Mouse (Mus musculus): ENCODE measurements around the gene H2-Ob. TPM values are rescaled to one million over a fixed set of nuclear protein-coding genes. Genes with fewer than 3 reads are reported as not detected.

The H2-Ob gene
- polyA plus RNA-seq, 1 experiment from 2014 or later: not detected

GRCm38 (mm10) chr17:34205021-34205745, 33.5 kb upstream of the H2-Ob start:
- no peak overlapping the region for H3K27ac ChIP-seq (replicated peaks; ENCODE audit: low read depth, low read length)
- peak overlapping the region; percentile 55; the same call in 1 of the 2 replicates for H3K9ac ChIP-seq (replicated peaks; ENCODE audit: low read length)
- H3K4me1 ChIP-seq (ENCODE audit: control insufficient read depth, insufficient read depth, low read length): no peaks in the 10 kb centered on the region; the same call in 1 of the 2 replicates
- no peaks in the 10 kb centered on the region for H3K36me3 ChIP-seq (ENCODE audit: control insufficient read depth, insufficient read depth, low read length)
- H3K4me3 ChIP-seq (replicated peaks; ENCODE audit: low read depth, low read length): peak overlapping the region; percentile 50
- 18% methylated on average over 18 of the region's 18 CpGs for WGBS
- no peak for DNase-seq
- ATAC-seq (ENCODE audit: low FRiP score, low TSS enrichment): no peak
- peak overlapping the region; percentile 81 for H3K4me2 ChIP-seq (ENCODE audit: low read length)
- H3K27me3 ChIP-seq (ENCODE audit: control insufficient read depth, insufficient read depth, low read length): peaks cover 20% of the 10 kb centered on the region
- no peaks in the 10 kb centered on the region for H3K9me3 ChIP-seq (ENCODE audit: control insufficient read depth, low read length)

- Histone ChIP-seq H3K4me2 (ENCODE audit: low read length) (no peak overlapping the region), H3K9ac (replicated peaks; ENCODE audit: low read length) (no peak overlapping the region)
- 14% methylated on average over 9 of the region's 9 CpGs for WGBS
These were observed 32.9 kb upstream of the H2-Ob start for GRCm38 (mm10) chr17:34205746-34206176.

GRCm38 (mm10) chr17:34206731-34207130, 32.0 kb upstream of the H2-Ob start:
- no peak overlapping the region for H3K4me3 ChIP-seq (replicated peaks; ENCODE audit: low read depth, low read length)
- peaks cover 26% of the 10 kb centered on the region for H3K27me3 ChIP-seq (ENCODE audit: control insufficient read depth, insufficient read depth, low read length)
- H3K27ac ChIP-seq (replicated peaks; ENCODE audit: low read depth, low read length): no peak overlapping the region
- H3K36me3 ChIP-seq (ENCODE audit: control insufficient read depth, insufficient read depth, low read length): no peaks in the 10 kb centered on the region
- no peak overlapping the region for H3K9ac ChIP-seq (replicated peaks; ENCODE audit: low read length)
- DNase-seq (no peak), ATAC-seq (ENCODE audit: low FRiP score, low TSS enrichment) (no peak)
- H3K4me1 ChIP-seq (ENCODE audit: control insufficient read depth, insufficient read depth, low read length): no peaks in the 10 kb centered on the region; the same call in 1 of the 2 replicates
- no peaks in the 10 kb centered on the region for H3K9me3 ChIP-seq (ENCODE audit: control insufficient read depth, low read length)
- 83% methylated on average over 5 of the region's 5 CpGs for WGBS
- no peak overlapping the region for H3K4me2 ChIP-seq (ENCODE audit: low read length)

More at GRCm38 (mm10) chr17:34205746-34206176, 32.9 kb upstream of the H2-Ob start:
- peak; percentile 60 for DNase-seq
- no peak overlapping the region for H3K27ac ChIP-seq (replicated peaks; ENCODE audit: low read depth, low read length)
- ATAC-seq (ENCODE audit: low FRiP score, low TSS enrichment): no peak
- no peaks in the 10 kb centered on the region for H3K36me3 ChIP-seq (ENCODE audit: control insufficient read depth, insufficient read depth, low read length)
- peaks cover 24% of the 10 kb centered on the region for H3K27me3 ChIP-seq (ENCODE audit: control insufficient read depth, insufficient read depth, low read length)
- no peaks in the 10 kb centered on the region for H3K9me3 ChIP-seq (ENCODE audit: control insufficient read depth, low read length)
- no peak overlapping the region for H3K4me3 ChIP-seq (replicated peaks; ENCODE audit: low read depth, low read length)
- no peaks in the 10 kb centered on the region; the same call in 1 of the 2 replicates for H3K4me1 ChIP-seq (ENCODE audit: control insufficient read depth, insufficient read depth, low read length)

DNA sequence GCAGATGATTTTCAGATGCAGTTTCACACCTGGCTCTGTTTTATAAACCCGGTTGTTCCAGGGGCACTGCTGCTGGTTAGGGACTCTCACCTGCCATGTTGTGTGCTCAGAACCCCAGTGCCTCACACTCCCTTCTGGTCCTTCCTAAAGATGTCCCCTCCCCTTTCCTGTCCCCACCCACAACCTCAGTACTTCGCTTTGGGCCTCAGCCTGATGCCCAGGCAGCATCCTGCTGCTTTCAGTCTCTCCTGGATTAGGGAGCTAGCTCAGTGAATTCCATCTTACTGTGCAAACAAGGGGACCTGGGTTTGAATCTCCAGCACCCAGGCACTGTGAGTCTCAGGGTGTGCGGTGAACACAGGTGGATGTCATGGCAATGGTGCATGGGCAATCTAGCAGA, 31.2 kb upstream of the H2-Ob start:
- Histone ChIP-seq H3K4me1 (ENCODE audit: control insufficient read depth, insufficient read depth, low read length) (no peaks in the 10 kb centered on the region; the same call in 1 of the 2 replicates), H3K27me3 (ENCODE audit: control insufficient read depth, insufficient read depth, low read length) (peaks cover 26% of the 10 kb centered on the region), H3K27ac (replicated peaks; ENCODE audit: low read depth, low read length) (no peak overlapping the region), H3K4me3 (replicated peaks; ENCODE audit: low read depth, low read length) (no peak overlapping the region), H3K9me3 (ENCODE audit: control insufficient read depth, low read length) (no peaks in the 10 kb centered on the region), H3K36me3 (ENCODE audit: control insufficient read depth, insufficient read depth, low read length) (no peaks in the 10 kb centered on the region), H3K9ac (replicated peaks; ENCODE audit: low read length) (no peak overlapping the region), H3K4me2 (ENCODE audit: low read length) (no peak overlapping the region)
- no peak for DNase-seq
- 69% methylated on average over 3 of the region's 3 CpGs for WGBS
- ATAC-seq (ENCODE audit: low FRiP score, low TSS enrichment): no peak

- Histone ChIP-seq H3K27ac (replicated peaks; ENCODE audit: low read depth, low read length) (no peak overlapping the region), H3K9me3 (ENCODE audit: control insufficient read depth, low read length) (no peaks in the 10 kb centered on the region), H3K4me2 (ENCODE audit: low read length) (no peak overlapping the region), H3K9ac (replicated peaks; ENCODE audit: low read length) (no peak overlapping the region), H3K27me3 (ENCODE audit: control insufficient read depth, insufficient read depth, low read length) (peaks cover 27% of the 10 kb centered on the region), H3K4me3 (replicated peaks; ENCODE audit: low read depth, low read length) (no peak overlapping the region), H3K36me3 (ENCODE audit: control insufficient read depth, insufficient read depth, low read length) (no peaks in the 10 kb centered on the region), H3K4me1 (ENCODE audit: control insufficient read depth, insufficient read depth, low read length) (no peaks in the 10 kb centered on the region; the same call in 1 of the 2 replicates)
- whole genome bisulfite sequencing: 97% methylated on average over 9 of the region's 9 CpGs
- DNase-seq (no peak), ATAC-seq (ENCODE audit: low FRiP score, low TSS enrichment) (no peak)
These were observed 30.8 kb upstream of the H2-Ob start for GRCm38 (mm10) chr17:34207866-34208265.

DNA sequence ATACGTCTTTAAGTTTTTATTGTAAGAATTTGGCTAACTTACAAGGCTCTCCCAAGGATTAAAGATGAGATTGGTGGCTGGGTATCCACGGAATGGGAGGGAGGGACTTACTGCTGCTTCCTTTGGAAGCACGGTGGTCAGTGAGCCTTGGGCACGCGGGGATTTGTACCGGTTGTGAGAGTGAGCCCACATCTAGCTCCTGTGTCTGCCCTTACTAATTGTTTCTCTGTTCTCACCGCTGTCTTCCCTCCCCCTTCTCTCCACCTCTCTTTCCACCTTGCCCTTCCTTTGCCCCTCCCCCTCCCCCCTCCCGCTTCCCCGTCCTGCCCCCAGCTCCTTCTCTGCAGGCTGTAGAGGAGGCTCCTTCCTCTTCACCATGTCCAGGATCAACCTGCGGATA, 30.3 kb upstream of the H2-Ob start:
- peaks cover 32% of the 10 kb centered on the region for H3K27me3 ChIP-seq (ENCODE audit: control insufficient read depth, insufficient read depth, low read length)
- 16% methylated on average over 10 of the region's 10 CpGs for WGBS

GRCm38 (mm10) chr17:34209680-34210079, 29.0 kb upstream of the H2-Ob start:
- Histone ChIP-seq H3K27me3 (ENCODE audit: control insufficient read depth, insufficient read depth, low read length) (peaks cover 32% of the 10 kb centered on the region), H3K27ac (replicated peaks; ENCODE audit: low read depth, low read length) (no peak overlapping the region), H3K9me3 (ENCODE audit: control insufficient read depth, low read length) (no peaks in the 10 kb centered on the region), H3K4me2 (ENCODE audit: low read length) (no peak overlapping the region), H3K36me3 (ENCODE audit: control insufficient read depth, insufficient read depth, low read length) (no peaks in the 10 kb centered on the region), H3K4me1 (ENCODE audit: control insufficient read depth, insufficient read depth, low read length) (no peaks in the 10 kb centered on the region; the same call in 1 of the 2 replicates), H3K9ac (replicated peaks; ENCODE audit: low read length) (no peak overlapping the region), H3K4me3 (replicated peaks; ENCODE audit: low read depth, low read length) (no peak overlapping the region)
- ATAC-seq (ENCODE audit: low FRiP score, low TSS enrichment) (no peak), DNase-seq (no peak)
- 49% methylated on average over 3 of the region's 3 CpGs for WGBS

More for the DNA sequence above, 30.3 kb upstream of the H2-Ob start:
- Histone ChIP-seq H3K9me3 (ENCODE audit: control insufficient read depth, low read length) (no peaks in the 10 kb centered on the region), H3K4me3 (replicated peaks; ENCODE audit: low read depth, low read length) (no peak overlapping the region), H3K27ac (replicated peaks; ENCODE audit: low read depth, low read length) (no peak overlapping the region), H3K4me1 (ENCODE audit: control insufficient read depth, insufficient read depth, low read length) (no peaks in the 10 kb centered on the region; the same call in 1 of the 2 replicates), H3K4me2 (ENCODE audit: low read length) (no peak overlapping the region), H3K9ac (replicated peaks; ENCODE audit: low read length) (no peak overlapping the region), H3K36me3 (ENCODE audit: control insufficient read depth, insufficient read depth, low read length) (no peaks in the 10 kb centered on the region)
- DNase-seq (no peak), ATAC-seq (ENCODE audit: low FRiP score, low TSS enrichment) (no peak)

DNA sequence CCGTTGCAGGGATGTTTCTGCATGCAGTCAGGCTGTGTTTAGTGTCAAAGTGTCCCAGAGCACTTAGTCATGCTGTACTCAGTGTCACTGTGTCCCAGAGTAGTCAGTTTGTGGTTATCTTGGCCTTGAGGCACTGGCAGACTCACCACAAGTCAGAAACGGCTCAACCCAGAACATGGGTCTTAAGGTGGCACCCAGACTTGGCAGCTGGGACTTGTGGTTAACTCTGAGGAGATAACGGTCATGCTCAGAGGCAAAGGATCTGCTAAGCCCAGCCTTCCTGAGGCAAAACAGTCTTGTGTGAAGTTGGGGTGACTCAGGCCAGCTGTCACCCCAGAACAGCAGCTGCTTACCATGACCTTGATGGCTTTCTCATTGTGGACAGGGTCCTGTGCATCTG, 28.1 kb upstream of the H2-Ob start:
- H3K9ac ChIP-seq (replicated peaks; ENCODE audit: low read length): no peak overlapping the region
- H3K27ac ChIP-seq (replicated peaks; ENCODE audit: low read depth, low read length): no peak overlapping the region
- no peaks in the 10 kb centered on the region for H3K9me3 ChIP-seq (ENCODE audit: control insufficient read depth, low read length)
- H3K4me2 ChIP-seq (ENCODE audit: low read length): no peak overlapping the region
- DNase-seq (no peak), ATAC-seq (ENCODE audit: low FRiP score, low TSS enrichment) (no peak)
- no peaks in the 10 kb centered on the region for H3K4me1 ChIP-seq (ENCODE audit: control insufficient read depth, insufficient read depth, low read length)
- H3K27me3 ChIP-seq (ENCODE audit: control insufficient read depth, insufficient read depth, low read length): peaks cover 23% of the 10 kb centered on the region
- 74% methylated on average over 3 of the region's 3 CpGs for WGBS
- H3K36me3 ChIP-seq (ENCODE audit: control insufficient read depth, insufficient read depth, low read length): no peaks in the 10 kb centered on the region
- no peak overlapping the region for H3K4me3 ChIP-seq (replicated peaks; ENCODE audit: low read depth, low read length)
